Mouse (Mus musculus) erythroblast, embryonic 14.5 days (primary cell): Measurements from ENCODE around the gene Arxes2.

Source experiments
- GATA1 ChIP-seq: IDR thresholded peaks from 2 replicates; pipeline ENCODE4 v1.6.1; 2012; ENCODE audit warnings: low read length, inconsistent platforms, mixed read lengths
- TAL1 ChIP-seq: IDR thresholded peaks from 3 replicates; pipeline ENCODE4 v1.6.1; 2012; ENCODE audit warnings: low read length, inconsistent platforms, mixed read lengths

DNA sequence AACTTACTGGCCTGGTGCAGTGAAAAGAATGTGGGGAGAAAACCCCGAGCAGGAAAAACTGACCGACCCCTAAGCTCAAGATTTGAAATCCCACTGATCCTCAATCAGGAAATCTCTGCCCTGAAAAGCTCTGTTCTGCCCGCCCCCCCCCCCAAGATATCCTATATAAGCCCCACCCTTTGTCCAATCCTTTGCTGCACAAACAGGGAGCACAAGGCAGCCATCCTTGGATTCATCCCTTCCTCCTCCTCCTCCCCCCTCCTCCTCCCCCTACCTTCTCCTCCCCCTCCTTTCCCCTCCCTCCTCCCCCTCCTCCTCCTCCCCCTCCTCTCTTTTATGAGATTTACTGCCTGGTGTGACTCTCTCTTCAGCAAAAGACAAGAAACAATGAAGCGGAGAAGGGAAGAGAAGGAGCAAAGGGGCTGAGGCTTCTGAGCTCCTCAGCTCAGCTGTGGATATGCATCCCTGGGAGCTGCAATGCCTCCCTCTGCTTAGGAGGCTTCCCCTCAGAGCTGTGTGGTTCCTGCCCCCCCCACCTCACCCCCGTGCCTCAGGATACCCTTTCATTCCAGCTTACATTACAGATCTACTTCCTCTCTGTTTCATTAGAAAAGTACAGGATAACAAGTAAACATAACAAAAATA lies 13.7 kb downstream of the Arxes2 start:
- TF ChIP-seq GATA1 = no peak
- no peak for TF ChIP-seq TAL1
